Mouse (Mus musculus) hindbrain, embryonic 11.5 days (tissue): ENCODE data around the gene Gm44502. TPM values are rescaled to one million over a fixed set of nuclear protein-coding genes. Genes with fewer than 3 reads are reported as not detected.
"Not testable (repeated sequence)": the region's sequence is repeated elsewhere in the genome, so short reads cannot be mapped to it uniquely, and the experiment has no call there.

Experiments used
- ATAC-seq: fragments of 200-750 bp; cut with Nextera tagmentation; 2 replicates; pipeline ENCODE4 v1.8.0; 2017; ENCODE audit warnings: mild to moderate bottlenecking, moderate TSS enrichment, moderate library complexity; ENCODE audit not compliant: low FRiP score
- DNase-seq: peaks from one replicate; pipeline ENCODE4 v3.0.0-alpha.2; 2015; ENCODE audit warnings: low spot score
- H3K27ac ChIP-seq: fragments of 300-500 bp; sonication (generic); 2 replicates; pipeline ENCODE4 v1.5.1; 2014; ENCODE audit warnings: mild to moderate bottlenecking, low read depth, low read length
- H3K27me3 ChIP-seq: fragments of 300-500 bp; sonication (generic); 2 replicates; pipeline ENCODE4 v1.6.1; 2014; ENCODE audit warnings: mild to moderate bottlenecking, low read length, moderate library complexity, mixed read lengths; ENCODE audit not compliant: control insufficient read depth, insufficient read depth
- H3K36me3 ChIP-seq: fragments of 300-500 bp; sonication (generic); 2 replicates; pipeline ENCODE4 v1.6.1; 2014; ENCODE audit warnings: mild to moderate bottlenecking, low read length, moderate library complexity, mixed read lengths; ENCODE audit not compliant: control insufficient read depth, insufficient read depth
- H3K4me1 ChIP-seq: fragments of 300-500 bp; sonication (generic); replicated peaks from 2 replicates; pipeline ENCODE4 v1.6.1; 2014; ENCODE audit warnings: low read length, mixed read lengths; ENCODE audit not compliant: control insufficient read depth, insufficient read depth
- H3K4me2 ChIP-seq: fragments of 300-500 bp; sonication (generic); replicated peaks from 2 replicates; pipeline ENCODE4 v1.6.1; 2014; ENCODE audit warnings: mild to moderate bottlenecking, low read depth, low read length
- H3K4me3 ChIP-seq: fragments of 300-500 bp; sonication (generic); 2 replicates; pipeline ENCODE4 v1.5.1; 2014; ENCODE audit warnings: low read depth, low read length
- H3K9ac ChIP-seq: fragments of 300-500 bp; sonication (generic); 2 replicates; pipeline ENCODE4 v1.6.1; 2014; ENCODE audit warnings: low read depth, low read length
- H3K9me3 ChIP-seq: fragments of 300-500 bp; sonication (generic); 2 replicates; pipeline ENCODE4 v1.6.1; 2016; ENCODE audit warnings: low read length; ENCODE audit not compliant: control insufficient read depth
- WGBS: fragments of 180-500 bp; shearing (Covaris S2); extraction: QIAGEN DNeasy Blood & Tissue Kit; methylation state at CpG from one replicate; pipeline ENCODE4 v1.1.7; 2014; 5-methylcytosine and 5-hydroxymethylcytosine counted together
- polyA plus RNA-seq: library from polyadenylated mRNA; unstranded; fragments of >200 nt; fragmentation: Nextera tagmentation; extraction: Ambion mirVana; gene quantifications from 2 replicates; pipeline ENCODE4 v1.2.1, GENCODE M21; 2014

Gene Gm44502
- polyA plus RNA-seq, 1 experiment from 2014 or later, result not detected

DNA sequence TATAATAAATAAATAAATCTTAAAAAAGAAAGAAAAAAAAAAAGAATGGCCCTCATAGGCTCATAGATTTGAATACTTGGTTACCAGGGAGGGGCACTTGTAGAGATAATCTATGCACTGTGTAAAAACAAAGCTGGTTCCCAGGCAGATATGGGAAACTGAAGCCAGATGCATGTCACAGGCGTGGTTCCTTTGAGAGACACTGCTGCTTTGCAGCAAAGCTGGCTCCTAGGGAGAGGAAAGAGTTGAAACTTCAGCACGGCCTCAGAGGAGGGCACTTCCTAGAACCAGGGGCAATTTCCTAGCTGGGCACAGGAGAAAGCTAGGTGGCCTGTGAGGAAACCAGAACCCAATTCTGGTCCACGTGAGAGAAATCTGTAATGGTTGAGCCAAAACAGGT, 4.6 kb upstream of the Gm44502 start:
- Histone ChIP-seq H3K4me2 (no peak overlapping the region), H3K36me3 (no peaks in the 10 kb centered on the region), H3K27ac (no peak overlapping the region), H3K27me3 (no peaks in the 10 kb centered on the region), H3K9me3 (no peaks in the 10 kb centered on the region), H3K4me3 (no peak overlapping the region), H3K4me1 (no peaks in the 10 kb centered on the region; the same call in 1 of the 2 replicates), H3K9ac (no peak overlapping the region)
- 71% methylated on average over 3 of the region's 3 CpGs for WGBS
- ATAC-seq (no peak), DNase-seq (no peak)

DNA sequence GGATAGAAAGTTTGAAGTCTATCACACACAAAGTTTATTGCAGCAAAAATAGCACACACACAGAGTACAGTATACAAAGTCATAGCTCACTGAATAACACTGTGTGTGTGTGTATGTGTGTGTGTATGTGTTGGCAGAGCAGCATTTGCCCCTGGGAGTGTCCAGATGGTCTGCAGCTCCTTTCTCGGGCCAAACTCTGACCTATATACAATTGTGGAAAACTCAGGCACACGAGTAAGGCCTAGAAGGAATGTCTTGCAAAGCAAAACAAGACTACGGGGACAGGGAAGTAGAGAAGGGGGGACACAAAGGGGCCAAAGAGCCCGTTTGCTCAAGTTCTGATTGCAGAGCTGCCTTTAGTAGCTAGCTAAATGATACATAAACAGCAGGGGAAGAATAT, 3.5 kb upstream of the Gm44502 start:
- no peaks in the 10 kb centered on the region for H3K27me3 ChIP-seq
- no peaks in the 10 kb centered on the region for H3K9me3 ChIP-seq
- H3K9ac ChIP-seq, result no peak overlapping the region
- H3K36me3 ChIP-seq, result no peaks in the 10 kb centered on the region
- H3K4me2 ChIP-seq, result no peak overlapping the region
- H3K4me1 ChIP-seq, result no peaks in the 10 kb centered on the region; the same call in 1 of the 2 replicates
- H3K27ac ChIP-seq, result no peak overlapping the region
- no peak for ATAC-seq
- H3K4me3 ChIP-seq, result no peak overlapping the region
- DNase-seq, result no peak
- WGBS, result 72% methylated on average over 4 of the region's 4 CpGs

DNA sequence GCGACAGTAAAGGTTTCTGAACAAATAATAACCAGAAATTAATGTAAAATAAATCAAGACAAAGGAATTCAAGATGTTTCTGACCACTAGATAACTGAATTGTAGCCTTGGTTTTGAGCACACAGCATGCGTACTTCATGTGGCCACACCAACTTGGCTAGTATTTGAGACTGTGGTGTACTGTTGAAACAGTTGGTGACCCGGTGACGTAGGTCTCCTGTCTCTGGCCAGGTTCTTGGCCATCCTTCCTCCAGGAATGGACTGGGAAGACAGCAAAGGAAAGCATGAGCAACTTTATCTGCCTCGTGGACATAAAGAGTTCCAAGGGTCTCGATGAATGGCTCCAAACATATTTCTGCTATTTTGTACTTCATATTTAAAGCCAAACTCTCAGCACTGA, 2.3 kb upstream of the Gm44502 start:
- H3K4me1 ChIP-seq, result no peaks in the 10 kb centered on the region; the same call in 1 of the 2 replicates
- H3K4me2 ChIP-seq, result no peak overlapping the region
- ATAC-seq, result no peak
- DNase-seq, result no peak
- H3K36me3 ChIP-seq, result peaks cover 5% of the 10 kb centered on the region; the same call in 1 of the 2 replicates
- no peaks in the 10 kb centered on the region for H3K9me3 ChIP-seq
- no peaks in the 10 kb centered on the region for H3K27me3 ChIP-seq
- H3K27ac ChIP-seq, result no peak overlapping the region
- WGBS, result 93% methylated on average over 6 of the region's 6 CpGs
- H3K9ac ChIP-seq, result no peak overlapping the region
- H3K4me3 ChIP-seq, result no peak overlapping the region

DNA sequence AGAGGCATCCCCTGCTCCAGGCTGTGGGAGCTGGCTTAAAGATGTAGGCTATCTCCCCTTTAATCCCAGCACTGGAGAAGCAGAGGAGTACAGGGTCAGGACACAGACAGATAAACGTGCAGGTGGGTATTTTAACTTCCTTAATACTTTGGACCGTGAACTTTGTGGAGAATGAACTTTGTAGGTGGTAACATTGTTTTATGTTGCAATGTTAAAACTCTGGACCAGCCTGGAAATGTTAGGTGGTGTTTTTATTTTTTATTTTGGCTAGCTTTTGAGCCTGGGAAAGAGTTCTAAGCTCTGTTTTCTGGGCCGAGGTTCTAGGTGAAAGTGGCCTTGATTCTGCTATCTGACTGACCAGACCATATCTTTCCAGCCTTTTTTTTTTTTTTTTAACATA, 1.8 kb upstream of the Gm44502 start:
- DNase-seq, result no peak
- Histone ChIP-seq H3K9ac (no peak overlapping the region), H3K27ac (no peak overlapping the region), H3K4me2 (no peak overlapping the region), H3K4me1 (no peaks in the 10 kb centered on the region; the same call in 1 of the 2 replicates), H3K27me3 (no peaks in the 10 kb centered on the region), H3K9me3 (no peaks in the 10 kb centered on the region), H3K4me3 (no peak overlapping the region), H3K36me3 (peaks cover 7% of the 10 kb centered on the region; the same call in 1 of the 2 replicates)
- ATAC-seq, result no peak
- 93% methylated on average over 3 of the region's 3 CpGs for WGBS

DNA sequence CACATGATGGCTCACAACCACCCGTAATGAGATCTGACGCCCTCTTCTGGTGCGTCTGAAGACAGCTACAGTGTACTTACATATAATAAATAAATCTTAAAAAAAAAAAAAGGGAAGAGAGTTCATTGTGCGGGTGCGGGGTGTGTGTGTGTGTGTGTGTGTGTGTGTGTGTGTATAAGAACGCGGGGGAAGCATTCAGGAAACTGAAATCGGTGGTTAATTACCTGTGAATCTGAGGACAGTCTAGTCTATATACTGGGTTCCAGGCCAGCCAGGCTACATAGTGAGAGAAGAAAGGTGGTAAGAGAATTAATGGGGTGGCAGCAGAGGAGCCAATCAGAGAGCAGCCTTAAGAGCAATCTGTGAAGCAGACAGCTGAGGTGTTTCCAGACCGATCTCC, 1.3 kb upstream of the Gm44502 start:
- not testable (repeated sequence) for H3K4me2 ChIP-seq, H3K9ac ChIP-seq, ATAC-seq, H3K36me3 ChIP-seq, H3K4me1 ChIP-seq, H3K4me3 ChIP-seq, H3K9me3 ChIP-seq, DNase-seq, H3K27ac ChIP-seq, H3K27me3 ChIP-seq
- 90% methylated on average over 7 of the region's 9 CpGs for whole genome bisulfite sequencing

DNA sequence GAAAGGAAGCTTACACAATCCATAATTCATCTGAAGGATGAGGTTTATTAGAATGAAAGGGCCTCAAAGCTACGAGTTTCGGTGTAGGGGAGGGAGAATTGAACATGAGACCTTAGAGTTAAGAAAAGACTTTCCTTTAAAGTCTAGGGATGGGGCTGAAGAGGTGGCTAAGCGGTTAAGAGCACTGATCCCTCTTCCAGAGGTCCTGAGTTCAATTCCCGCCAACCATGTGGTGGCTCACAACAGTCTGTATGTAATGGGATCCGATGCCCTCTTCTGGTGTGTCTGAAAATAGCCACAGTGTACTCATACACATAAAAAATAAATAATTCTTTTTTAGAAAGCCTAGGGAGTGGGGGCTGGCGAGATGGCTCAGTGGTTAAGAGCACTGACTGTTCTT, 845 bp upstream of the Gm44502 start:
- no peaks in the 10 kb centered on the region; the same call in 1 of the 2 replicates for H3K4me1 ChIP-seq
- H3K27me3 ChIP-seq, result no peaks in the 10 kb centered on the region
- peak overlapping the region; percentile 86 for H3K4me3 ChIP-seq
- H3K4me2 ChIP-seq, result peak overlapping the region; percentile 88
- H3K36me3 ChIP-seq, result peaks cover 7% of the 10 kb centered on the region; the same call in 1 of the 2 replicates
- ATAC-seq, result no peak
- DNase-seq, result peak; percentile 33
- peak overlapping the region; percentile 77 for H3K9ac ChIP-seq
- no peaks in the 10 kb centered on the region for H3K9me3 ChIP-seq
- H3K27ac ChIP-seq, result peak overlapping the region; percentile 89
- 56% methylated on average over 6 of the region's 6 CpGs for WGBS

DNA sequence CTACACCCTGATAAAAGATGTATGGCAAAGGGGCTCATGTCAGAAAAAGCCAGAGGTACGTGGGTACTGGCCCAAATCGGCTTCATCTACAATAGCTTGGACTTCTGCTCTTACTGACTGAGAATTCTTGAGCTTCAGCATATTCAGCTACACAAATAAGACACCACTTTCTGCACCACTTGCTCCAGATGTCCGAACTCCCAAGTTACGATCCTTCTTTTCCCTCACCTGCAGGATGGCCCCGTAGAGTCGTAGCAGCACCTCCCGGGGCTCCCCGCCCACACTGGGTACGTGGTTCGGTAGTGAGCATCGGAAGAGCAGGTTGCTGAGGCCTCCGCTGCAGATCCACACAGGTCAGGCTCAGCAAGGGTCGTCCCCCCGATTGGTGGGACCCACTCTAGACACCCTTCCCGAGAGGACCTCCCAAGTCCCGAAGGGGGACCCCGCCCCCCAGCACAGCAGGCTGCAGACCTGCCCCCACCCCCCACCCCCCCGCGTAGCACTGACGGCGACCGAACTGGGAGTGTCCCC, 610 bp downstream of the Gm44502 start:
- peaks cover 7% of the 10 kb centered on the region; the same call in 1 of the 2 replicates for H3K36me3 ChIP-seq
- no peaks in the 10 kb centered on the region for H3K27me3 ChIP-seq
- H3K4me3 ChIP-seq, result peak overlapping the region; percentile 86
- H3K27ac ChIP-seq, result peak overlapping the region; percentile 89
- no peaks in the 10 kb centered on the region for H3K9me3 ChIP-seq
- H3K4me1 ChIP-seq, result no peaks in the 10 kb centered on the region; the same call in 1 of the 2 replicates
- ATAC-seq (peak; percentile 71), DNase-seq (no peak)
- H3K4me2 ChIP-seq, result peak overlapping the region; percentile 88
- peak overlapping the region; percentile 77 for H3K9ac ChIP-seq
- 4% methylated on average over 16 of the region's 22 CpGs for WGBS

DNA sequence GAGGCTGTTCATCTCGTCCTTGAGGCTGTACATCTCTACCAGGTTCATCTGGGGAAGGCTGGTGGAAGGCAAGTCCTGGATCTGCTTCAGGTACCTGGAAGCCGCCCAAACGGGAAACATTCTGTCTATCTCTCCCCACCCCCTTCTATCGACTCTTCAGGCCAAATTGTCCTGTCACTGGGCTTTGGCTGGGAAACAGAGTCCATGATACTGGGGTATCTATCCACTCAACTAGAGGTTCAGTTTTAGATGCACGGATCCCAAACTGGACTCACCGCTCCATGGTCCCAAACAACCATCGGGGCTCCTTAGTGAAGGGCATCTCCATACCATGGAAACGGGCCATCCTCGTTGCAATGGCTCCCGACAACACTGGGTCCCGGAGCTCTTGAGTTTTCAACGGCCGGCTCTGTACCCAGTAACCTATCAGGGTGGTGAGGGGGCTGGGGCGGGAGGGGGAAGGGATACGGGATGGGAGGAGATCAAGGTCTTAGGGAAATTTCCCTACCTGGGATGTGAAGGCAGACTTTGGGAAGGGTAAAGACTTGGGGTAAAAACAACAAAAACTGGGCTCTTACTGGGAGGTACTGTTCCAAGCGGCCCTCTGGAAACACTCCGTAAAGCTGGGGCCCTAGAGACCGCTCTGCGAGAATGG, 1.2 kb downstream of the Gm44502 start:
- Histone ChIP-seq H3K36me3 (peaks cover 7% of the 10 kb centered on the region; the same call in 1 of the 2 replicates), H3K4me2 (peak overlapping the region; percentile 88), H3K27me3 (no peaks in the 10 kb centered on the region), H3K4me3 (peak overlapping the region; percentile 86), H3K27ac (no peak overlapping the region), H3K4me1 (no peaks in the 10 kb centered on the region; the same call in 1 of the 2 replicates), H3K9me3 (no peaks in the 10 kb centered on the region), H3K9ac (peak overlapping the region; percentile 77; the same call in 1 of the 2 replicates)
- DNase-seq, result no peak
- ATAC-seq, result no peak
- WGBS, result 77% methylated on average over 19 of the region's 19 CpGs

DNA sequence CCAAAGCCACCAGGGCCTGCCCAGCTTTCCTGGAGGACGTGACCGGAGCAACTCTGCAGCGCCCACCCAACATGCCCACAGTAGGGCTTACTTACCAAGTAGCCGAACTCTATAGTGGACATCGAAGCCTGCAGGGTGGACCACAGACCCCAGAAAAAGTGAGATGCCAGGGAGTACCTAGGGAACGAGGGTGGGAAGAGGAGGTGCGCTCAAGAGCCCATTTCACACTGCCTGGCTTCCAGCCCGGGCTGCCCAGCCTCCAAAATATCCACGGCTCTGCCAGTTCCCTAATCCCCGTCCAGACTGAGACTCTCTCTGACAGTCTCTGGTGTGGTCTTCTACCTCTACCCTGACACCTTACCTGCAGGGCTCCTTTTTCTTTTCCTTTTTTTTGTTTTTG, 2.8 kb downstream of the Gm44502 start:
- Histone ChIP-seq H3K27me3 (no peaks in the 10 kb centered on the region), H3K4me3 (no peak overlapping the region), H3K36me3 (peaks cover 7% of the 10 kb centered on the region; the same call in 1 of the 2 replicates), H3K9ac (no peak overlapping the region), H3K9me3 (no peaks in the 10 kb centered on the region), H3K4me2 (no peak overlapping the region), H3K4me1 (no peaks in the 10 kb centered on the region; the same call in 1 of the 2 replicates), H3K27ac (no peak overlapping the region)
- ATAC-seq, result no peak
- WGBS, result 90% methylated on average over 10 of the region's 10 CpGs
- no peak for DNase-seq
